Mouse (Mus musculus) liver (tissue): ENCODE data around the gene Taf10.

Experiments
- DNase-seq: peaks from one replicate; pipeline ENCODE4 v3.0.0-alpha.2; 2020; ENCODE audit warnings: mixed read lengths

The Taf10 gene

DNA sequence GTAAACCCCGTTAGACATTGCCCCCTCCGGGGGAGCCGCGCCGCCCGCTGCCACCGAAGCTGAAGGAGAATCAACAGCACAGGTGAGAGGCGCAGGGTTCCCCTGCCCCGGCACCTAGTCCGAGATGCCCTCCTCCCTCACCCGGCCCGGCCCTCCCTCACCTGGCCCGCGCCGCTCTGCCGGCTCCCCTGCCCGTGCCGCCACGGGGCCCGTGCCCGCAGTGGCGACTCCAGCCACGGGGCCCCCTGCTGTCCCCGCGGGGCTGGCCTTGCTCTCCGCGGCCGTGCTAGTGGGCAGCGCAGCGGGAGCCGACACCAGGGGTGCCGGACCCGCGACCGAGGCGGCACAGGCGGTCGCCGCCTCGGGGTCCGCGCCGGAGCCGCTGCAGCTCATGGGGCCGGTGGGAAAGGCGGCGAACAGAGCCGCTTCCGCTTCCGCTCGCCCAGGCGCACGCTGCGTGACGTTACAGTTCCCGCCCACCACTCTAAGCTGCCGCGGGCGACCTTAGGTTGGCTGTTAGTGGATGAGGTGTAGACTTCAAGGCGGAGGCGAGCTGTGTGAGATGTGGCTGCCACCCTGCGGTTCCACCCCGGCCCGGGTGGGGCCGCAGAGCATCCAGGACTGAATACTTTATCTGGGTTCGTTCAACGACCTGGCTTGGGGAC lies at the start of gene Taf10:
Gene Taf10, minus strand, starts transcription at position 436 of the 665 bp plus-strand sequence.
- peak; percentile 94 for DNase-seq

- DNase-seq, result no peak
These were observed 49.5 kb upstream of the Taf10 start for GRCm38 (mm10) chr7:105793701-105794100.

DNA sequence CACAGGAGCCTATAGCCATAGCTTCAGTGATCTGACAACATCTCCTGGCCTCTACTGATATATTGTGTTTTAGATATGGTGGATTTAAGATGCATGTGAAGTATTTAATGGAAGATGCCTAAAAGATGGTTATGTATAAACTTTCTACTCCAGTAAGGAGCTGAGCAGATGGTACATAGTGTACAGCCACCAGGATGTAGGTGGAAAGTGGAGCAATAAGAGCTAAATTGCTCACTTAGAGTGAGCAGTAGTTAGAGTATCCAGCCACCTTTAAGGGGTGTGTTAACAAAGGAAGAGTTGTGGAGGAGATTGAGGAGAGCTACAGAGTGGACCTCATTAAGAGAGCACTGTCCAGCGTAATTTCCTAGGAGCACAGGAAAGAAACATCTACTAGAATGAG lies 47.0 kb upstream of the Taf10 start:
- no peak for DNase-seq

DNA sequence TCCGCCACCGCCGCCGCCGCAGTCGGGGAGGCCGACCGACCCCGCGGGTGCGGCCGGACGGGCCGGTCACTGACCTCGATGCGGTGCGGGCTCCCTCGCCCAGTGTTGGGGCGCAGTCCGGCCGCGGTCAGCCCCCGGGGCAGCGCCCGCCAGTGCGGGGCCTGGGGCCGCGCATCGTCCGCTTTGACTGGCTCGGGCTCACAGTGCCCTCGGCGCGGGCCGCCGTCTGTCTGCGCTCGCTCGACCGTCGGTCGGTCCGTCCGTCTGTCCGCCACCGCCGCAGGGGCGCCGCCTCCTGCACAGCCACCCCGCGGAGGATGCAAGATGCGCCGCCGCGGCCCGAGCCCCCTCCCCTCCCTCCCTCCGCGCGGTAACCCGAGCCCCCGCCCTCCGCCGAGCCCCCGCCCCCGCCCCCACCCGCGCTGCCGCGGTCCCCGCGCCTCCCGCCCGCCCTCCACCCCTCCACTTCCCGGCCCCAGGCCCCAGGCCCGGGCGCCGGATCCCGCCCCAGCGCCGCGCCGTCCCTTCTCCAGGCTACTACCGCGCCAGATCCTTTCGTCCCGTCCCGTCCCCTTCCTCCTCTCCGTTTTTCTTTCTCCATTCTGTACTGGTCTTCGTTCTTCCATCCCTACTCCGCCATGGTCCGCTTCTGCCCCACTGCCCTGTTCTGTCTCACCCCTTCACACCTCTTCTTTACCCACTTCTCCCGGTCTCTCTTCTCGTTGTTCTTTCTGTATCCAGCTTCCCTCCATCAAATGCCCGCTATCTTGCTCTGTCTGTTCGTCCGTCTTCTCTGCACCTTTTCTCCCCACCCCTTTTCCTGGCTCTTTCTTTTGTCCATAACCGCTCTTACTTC lies 43.4 kb upstream of the Taf10 start, which contains the start of gene Dchs1:
Gene Dchs1, minus strand, starts transcription at position 370 of the 856 bp plus-strand sequence.
- DNase-seq, result peak; percentile 46

DNA sequence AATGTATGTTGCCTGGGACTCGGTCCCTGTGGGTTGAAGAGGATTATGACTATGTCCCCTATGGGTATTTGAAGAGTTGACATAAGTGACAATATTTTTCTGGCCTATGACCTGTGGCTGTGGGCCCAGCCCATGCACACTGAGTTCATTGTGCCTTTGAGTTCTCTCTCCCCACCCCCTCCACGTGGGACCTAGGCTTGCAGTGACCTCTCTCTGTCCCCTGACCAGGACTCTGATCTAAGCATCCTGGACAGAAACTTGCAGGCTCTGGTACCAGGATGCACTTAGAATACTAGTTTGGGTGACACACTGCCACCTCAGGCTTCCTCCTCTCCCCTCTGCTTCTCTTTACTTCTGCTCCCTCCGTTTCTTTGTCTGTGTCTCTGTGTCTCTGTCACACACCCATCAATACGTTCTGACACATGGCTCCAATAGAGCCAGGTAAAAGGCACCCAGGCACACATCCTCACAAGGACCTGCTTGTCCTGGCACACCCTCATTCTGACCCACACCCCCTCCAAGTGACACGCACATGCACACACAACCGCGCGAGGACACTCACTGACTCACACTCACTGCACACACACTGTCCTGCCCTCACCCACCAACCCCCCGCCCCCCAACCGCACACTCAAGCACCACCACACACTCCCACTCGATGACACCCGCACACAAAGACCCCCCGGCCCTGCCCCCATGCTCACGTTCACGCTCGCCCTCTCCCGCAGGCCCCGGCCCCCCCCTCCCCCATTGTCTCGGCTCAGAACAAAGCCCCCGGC lies 42.5 kb upstream of the Taf10 start:
- DNase-seq, result no peak

DNA sequence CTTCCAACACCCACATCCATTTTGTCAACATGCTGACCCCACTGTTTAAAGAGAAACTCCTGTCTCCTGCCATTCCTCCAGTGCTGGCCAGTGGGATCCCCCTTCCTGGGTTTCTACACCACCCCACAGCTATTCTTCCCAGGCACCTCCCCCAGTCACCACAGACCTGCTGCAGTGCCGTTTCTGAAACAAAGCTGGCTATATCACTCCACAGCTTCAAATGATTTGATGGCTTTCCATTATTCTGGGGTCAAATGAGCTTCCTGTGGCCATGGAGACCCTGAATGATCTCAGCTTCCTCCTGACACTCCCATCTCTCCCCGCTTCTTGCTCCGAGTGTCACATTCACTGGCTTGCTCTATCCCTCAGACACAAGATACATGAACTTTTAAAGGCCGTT lies 40.4 kb upstream of the Taf10 start:
- DNase-seq, result no peak

DNA sequence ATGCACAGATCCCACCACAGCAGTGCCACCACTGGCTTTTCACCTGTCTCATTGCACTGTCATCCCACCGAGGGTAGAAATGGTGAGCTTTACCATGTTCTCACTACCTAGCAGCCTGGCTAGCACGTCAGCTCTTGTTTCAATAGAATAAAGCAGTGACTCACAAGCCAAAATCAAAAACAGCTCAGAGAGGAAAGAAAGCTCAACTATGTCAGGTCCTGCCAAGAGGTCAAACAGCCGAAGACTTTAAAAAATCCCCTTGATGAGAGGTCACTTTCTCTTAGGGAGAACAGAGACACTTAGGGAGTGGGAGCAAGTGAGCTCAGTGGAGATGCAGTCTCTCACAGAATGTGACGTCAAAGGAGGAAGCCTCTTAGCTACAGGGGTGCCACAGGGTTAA lies 39.7 kb upstream of the Taf10 start:
- DNase-seq, result no peak

DNA sequence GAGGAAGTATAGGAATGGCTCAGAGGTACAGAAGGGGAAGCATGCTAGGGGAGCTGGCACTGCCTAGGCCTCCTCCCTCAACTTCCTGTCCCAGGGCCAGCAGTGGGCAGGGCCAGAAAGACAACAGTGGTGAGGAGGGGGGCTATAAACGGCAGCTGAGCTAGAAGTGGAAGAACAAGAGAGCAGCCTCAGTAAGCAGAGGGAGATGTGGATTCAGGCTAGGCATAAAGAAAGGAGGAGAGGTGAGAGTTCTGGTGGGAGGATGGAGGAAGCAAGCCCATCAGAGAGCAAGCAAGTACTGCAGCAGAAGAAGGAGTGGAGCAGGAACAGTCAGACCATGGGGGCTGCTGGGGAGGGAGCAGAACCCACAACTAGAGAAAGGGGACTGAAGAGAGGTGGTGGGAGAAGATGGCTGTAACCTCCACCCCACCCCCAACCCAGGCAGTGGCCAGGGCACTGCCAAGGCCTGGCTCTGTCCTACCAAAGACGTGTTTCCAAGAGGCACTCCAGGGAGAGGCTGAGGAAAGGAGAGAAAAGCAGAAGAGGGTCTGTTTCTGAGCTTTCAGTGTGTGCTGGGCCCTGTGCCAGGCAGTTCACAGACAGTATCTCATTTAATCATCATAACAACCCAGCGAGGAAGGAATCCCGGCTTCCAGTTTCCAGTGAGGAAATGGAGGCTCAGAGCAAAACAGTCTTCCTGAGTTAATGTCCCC lies 34.5 kb upstream of the Taf10 start:
- DNase-seq, result peak; percentile 48

DNA sequence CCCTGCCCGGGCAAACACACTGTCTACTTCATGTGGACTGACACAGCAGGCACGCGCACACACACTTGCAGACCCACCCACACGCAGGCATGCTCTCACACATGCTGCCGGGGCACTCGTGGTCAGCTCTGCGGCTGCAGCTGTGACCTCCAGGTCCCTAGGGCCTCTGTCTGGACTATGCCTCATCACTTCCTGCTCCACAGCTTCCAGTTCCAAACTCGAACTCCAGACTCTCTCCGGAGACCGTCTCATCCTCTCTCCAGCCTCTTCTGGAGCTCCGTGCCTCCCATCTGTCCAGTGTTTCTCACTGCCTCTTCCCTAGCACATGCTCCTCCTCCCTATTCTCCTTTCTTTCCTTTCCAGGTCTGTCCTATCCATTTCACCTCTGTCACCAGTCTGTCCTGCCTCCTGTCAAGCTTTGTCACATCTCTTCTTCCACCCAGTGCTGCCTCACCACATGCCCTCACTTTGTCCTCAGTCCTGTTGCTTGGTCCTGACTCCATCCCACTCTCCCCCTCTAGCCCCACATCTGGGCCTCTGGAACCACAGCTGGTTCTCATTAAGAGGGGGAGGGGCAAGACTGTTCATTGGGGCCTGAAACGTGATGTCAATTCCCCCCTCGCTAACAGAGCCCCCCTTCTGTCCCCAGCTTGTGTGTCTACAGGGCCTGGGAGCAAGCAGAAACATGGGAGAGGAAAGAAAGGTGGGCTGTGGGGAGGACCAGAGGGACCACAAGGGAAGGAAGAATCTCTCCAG lies 33.8 kb upstream of the Taf10 start:
- peak; percentile 30 for DNase-seq

GRCm38 (mm10) chr7:105777316-105777715 lies 33.2 kb upstream of the Taf10 start:
- no peak for DNase-seq

GRCm38 (mm10) chr7:105776026-105776425 lies 31.9 kb upstream of the Taf10 start:
- no peak for DNase-seq

DNA sequence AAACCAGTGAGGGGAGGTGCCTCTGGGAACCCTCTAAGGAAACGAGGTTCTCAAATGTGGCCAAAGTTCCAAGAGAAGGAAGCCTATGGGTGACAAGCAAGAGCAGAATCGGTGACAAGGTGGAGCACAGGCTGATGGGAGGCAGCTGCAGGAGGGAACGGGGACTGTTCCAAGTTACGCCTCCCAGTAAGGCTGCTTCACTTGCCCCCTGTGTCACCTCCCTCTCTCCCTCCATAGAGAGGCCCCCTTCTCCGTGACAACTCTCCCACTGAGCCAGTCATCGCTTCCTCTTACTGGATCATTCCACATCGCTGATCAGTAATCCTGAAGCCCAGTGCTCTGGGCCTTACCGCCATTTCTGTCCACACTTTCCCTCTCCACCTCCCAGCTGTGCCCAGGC lies 30.5 kb upstream of the Taf10 start:
- DNase-seq, result no peak

DNA sequence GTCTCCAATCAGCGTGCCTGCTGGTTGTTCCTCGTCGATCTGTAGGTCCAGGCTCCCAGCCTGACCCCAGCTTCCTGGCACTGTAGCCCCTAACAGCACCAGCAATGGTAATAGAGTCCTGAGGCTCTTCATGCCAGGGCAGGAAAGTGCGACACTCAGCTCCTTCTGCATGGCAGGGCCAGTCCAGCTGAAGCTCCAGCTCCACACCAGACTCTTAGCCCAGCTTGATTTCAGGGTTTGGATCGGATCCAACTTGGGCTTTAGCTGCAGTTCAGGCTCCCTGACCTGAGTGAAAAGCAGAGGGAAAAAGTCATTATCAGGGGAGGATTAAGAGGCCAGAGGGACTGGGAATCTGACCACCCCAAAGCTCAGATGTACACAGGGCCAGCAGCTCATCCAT lies 28.9 kb upstream of the Taf10 start:
- no peak for DNase-seq

DNA sequence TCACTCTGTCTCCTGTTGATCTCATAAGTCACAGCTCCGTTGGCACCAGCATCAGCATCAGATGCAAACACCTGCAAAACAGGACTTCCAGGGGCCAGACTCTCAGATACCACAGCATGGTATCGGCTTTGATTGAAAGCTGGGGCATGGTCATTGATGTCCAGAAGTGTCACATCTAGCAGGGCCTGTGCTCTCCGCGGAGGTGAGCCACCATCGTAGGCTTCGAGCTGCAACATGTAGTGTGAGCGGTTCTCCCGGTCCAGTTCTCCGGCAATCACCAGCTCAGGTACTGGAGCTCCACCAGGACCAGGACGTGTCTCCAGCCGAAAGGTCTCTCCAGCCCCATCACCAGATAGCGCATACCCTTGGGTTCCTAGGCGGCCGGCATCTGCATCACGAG lies 28.2 kb upstream of the Taf10 start:
- no peak for DNase-seq

GRCm38 (mm10) chr7:105769959-105770358 lies 25.8 kb upstream of the Taf10 start:
- DNase-seq, result no peak

- no peak for DNase-seq
These were observed 23.6 kb upstream of the Taf10 start for GRCm38 (mm10) chr7:105767729-105768165.

DNA sequence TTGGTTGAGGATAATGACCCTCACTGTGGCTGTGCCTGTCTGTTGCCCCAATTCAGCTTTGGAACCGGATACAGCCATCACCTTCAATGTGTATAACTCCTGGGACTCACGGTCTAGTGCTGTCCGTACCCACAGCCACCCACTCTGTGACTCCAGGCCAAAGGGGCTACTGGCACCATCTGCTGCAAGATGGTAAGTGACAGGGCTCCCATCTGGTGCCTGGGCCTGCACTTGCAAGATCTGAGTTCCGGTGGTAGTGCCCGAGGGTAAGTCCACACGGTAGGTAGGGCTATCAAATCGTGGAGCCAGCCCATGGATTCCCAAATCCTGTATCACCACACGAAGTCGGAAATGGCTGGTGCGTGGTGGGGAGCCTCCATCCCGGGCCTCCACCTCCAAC lies 20.2 kb upstream of the Taf10 start:
- DNase-seq, result no peak

DNA sequence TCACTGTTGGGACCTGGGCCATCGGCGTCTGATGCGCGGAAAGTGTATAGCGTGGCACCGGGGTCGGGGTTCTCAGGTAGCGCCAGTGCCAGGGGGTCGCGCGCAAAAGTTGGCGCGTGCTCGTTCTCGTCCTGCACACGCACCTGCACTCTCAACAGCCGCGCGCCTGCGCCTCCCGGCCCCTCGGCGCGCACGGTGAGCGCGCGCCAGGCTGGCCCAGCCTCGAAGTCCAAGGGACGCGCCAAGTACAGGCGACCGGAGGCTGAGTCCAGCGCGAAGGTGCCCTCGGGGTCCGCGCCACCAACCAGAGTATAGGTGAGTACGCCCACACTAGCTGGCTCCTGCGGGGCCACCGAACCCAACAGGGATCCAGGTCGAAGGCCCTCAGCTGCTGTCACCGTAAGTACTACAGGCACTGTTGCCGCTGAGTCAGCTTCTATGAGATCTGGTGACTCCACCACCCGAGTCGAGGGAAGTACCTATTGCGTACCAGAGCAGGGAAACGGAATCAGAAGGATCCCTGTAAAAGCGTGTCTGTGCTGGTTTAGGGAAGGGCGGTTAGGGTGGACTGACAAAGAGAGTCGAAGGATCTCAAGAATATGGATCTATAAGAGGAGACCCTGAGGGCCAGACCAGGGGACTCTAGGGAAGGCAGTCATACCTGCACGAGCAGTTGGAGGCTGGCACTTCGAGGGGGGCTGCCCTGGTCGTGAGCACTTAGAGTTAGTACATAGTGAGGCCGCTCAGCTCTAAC lies 18.5 kb upstream of the Taf10 start:
- DNase-seq, result no peak

GRCm38 (mm10) chr7:105761813-105762484 lies 17.8 kb upstream of the Taf10 start:
- no peak for DNase-seq

DNA sequence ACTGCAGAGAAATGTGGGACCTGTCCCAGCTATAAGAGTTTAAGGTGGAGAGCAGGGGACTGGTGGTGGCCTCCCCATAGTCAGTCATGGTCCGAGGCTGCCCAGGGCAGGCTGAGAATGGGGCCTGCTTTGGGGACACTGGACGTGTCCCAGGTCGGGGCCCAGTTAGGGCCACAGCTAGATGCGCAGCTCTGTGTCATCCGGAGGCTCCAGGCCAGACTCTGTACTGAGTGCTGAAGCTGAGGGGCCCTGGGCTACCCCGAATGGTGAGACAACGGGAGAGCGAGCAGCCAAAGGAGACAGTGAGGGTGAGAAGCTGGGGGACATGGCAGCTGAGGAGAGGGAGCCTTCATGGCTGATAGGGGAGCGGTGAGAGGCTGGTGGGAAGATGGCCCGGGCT lies 9.1 kb upstream of the Taf10 start:
- DNase-seq, result no peak

- DNase-seq, result no peak
These were observed 8.6 kb upstream of the Taf10 start for GRCm38 (mm10) chr7:105752716-105753115.
